Mouse (Mus musculus): ENCODE measurements around the gene Ly6f.

Ly6f gene

GRCm38 (mm10) chr15:75318584-75318983 is 50.4 kb downstream of the Ly6f start:
- DNase-seq (ENCODE audit: low spot score) = no peak

- DNase-seq (ENCODE audit: low spot score) = no peak
Measured at GRCm38 (mm10) chr15:75320104-75320503, 51.9 kb downstream of the Ly6f start.

Measured in ovary, postnatal 10 days (tissue).